Mouse (Mus musculus) adipocyte (in vitro differentiated cells): ENCODE results near the gene Gm36210.
"Not testable (repeated sequence)": the region's sequence is repeated elsewhere in the genome, so short reads cannot be mapped to it uniquely, and the experiment has no call there.

Experiments used
- DNase-seq: peaks from one replicate; pipeline ENCODE4 v3.0.0-alpha.2; 2016; ENCODE audit warnings: low spot score

Gm36210 gene

GRCm38 (mm10) chr7:4879036-4879435, 27.3 kb downstream of the Gm36210 start:
- not testable (repeated sequence) for DNase-seq

GRCm38 (mm10) chr7:4878186-4878585, 28.1 kb downstream of the Gm36210 start:
- peak; percentile 44 for DNase-seq

- no peak for DNase-seq
These were observed 29.1 kb downstream of the Gm36210 start for GRCm38 (mm10) chr7:4877226-4877625.

GRCm38 (mm10) chr7:4876753-4877221, 29.5 kb downstream of the Gm36210 start, which contains the start of gene Isoc2a:
Gene Isoc2a (plus strand): TSS chr7:4877153.
- DNase-seq: peak; percentile 95

- no peak for DNase-seq
These were observed 36.2 kb downstream of the Gm36210 start, which contains the start of gene Isoc2b for GRCm38 (mm10) chr7:4870133-4870532. Gene Isoc2b (minus strand): TSS chr7:4870258.

GRCm38 (mm10) chr7:4866631-4867180, 39.6 kb downstream of the Gm36210 start:
- DNase-seq: no peak

- DNase-seq: peak; percentile 92
These were observed 40.5 kb downstream of the Gm36210 start for GRCm38 (mm10) chr7:4865579-4866493.

GRCm38 (mm10) chr7:4865090-4865489, 41.2 kb downstream of the Gm36210 start:
- DNase-seq: no peak

- DNase-seq: no peak
These were observed 42.0 kb downstream of the Gm36210 start for GRCm38 (mm10) chr7:4864130-4864845.

- no peak for DNase-seq
These were observed 42.7 kb downstream of the Gm36210 start for GRCm38 (mm10) chr7:4863541-4864080.

- DNase-seq: peak; percentile 73
These were observed 43.3 kb downstream of the Gm36210 start for GRCm38 (mm10) chr7:4863041-4863440.

GRCm38 (mm10) chr7:4860926-4861325, 45.4 kb downstream of the Gm36210 start:
- not testable (repeated sequence) for DNase-seq

- no peak for DNase-seq
These were observed 46.8 kb downstream of the Gm36210 start for GRCm38 (mm10) chr7:4859418-4859978.

GRCm38 (mm10) chr7:4857321-4857720, 49.0 kb downstream of the Gm36210 start:
- no peak for DNase-seq

- no peak for DNase-seq
These were observed 49.8 kb downstream of the Gm36210 start for GRCm38 (mm10) chr7:4856508-4856907.

GRCm38 (mm10) chr7:4853613-4854012, 52.7 kb downstream of the Gm36210 start:
- no peak for DNase-seq

GRCm38 (mm10) chr7:4851315-4851688, 55.0 kb downstream of the Gm36210 start:
- no peak for DNase-seq

GRCm38 (mm10) chr7:4850621-4851314, 55.5 kb downstream of the Gm36210 start:
- no peak for DNase-seq

- DNase-seq: no peak
These were observed 56.9 kb downstream of the Gm36210 start for GRCm38 (mm10) chr7:4849372-4849771.
